Mouse (Mus musculus): ENCODE results near the gene Sh3pxd2b. TPM values are rescaled to one million over a fixed set of nuclear protein-coding genes. Genes with fewer than 3 reads are reported as not detected.

Sh3pxd2b gene
- polyA plus RNA-seq, 1 experiment, result 10.7 TPM

DNA sequence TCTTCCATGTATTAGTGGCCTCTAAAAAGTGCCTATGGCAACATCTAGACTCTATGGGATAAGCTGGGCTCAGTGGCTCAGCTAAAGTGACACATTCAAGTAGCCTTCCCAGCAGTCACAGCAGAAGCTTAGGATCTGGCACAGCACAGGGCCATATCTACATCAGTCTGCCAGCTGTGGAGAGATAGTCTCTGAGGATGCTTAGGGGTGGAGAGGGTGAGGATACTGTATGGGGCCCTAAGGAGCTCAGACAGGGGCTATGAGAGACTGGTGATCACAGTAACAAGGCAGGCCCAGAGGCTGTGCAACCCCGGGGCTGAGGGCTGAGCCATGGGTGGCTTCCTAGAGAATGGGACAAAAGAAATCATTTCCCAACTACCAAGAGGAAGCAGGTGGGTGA, 40.6 kb upstream of the Sh3pxd2b start:
- no peak for DNase-seq
- H3K4me3 ChIP-seq (replicated peaks; ENCODE audit: extremely low read depth, low read depth, low read length), result no peak overlapping the region
- TF ChIP-seq CTCF (IDR thresholded peaks at IDR 0.05; ENCODE audit: insufficient read depth, low read length) (no peak), POLR2A (IDR thresholded peaks at IDR 0.05; ENCODE audit: borderline replicate concordance, extremely low read depth, low read depth, low read length) (no peak)
- no peaks in the 10 kb centered on the region for H3K4me1 ChIP-seq (ENCODE audit: control insufficient read depth, insufficient read depth, low read length)
- 63% methylated on average over 1 of the region's 1 CpGs for WGBS

DNA sequence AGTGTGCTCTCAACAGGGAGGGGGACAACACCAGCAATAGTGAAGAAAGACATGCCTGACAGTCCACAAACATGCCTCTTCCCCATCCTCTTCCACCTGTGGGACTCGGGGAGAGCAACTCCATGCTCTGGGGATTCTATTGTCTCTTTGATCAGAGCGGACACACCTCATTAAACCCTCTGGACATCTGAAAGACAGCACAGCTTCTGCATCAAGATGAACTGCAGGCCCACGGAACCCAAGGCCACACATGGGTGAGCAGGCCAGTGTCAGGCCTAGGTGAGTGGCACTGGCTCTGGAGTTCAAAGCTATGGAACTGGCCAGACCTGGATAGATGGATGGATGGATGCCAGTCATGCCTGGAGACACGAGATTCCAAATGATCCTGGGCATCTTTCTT, 38.2 kb upstream of the Sh3pxd2b start:
- no peak overlapping the region for H3K4me3 ChIP-seq (replicated peaks; ENCODE audit: extremely low read depth, low read depth, low read length)
- DNase-seq, result no peak
- no peaks in the 10 kb centered on the region for H3K4me1 ChIP-seq (ENCODE audit: control insufficient read depth, insufficient read depth, low read length)
- 77% methylated on average over 4 of the region's 4 CpGs for whole genome bisulfite sequencing
- TF ChIP-seq CTCF (IDR thresholded peaks at IDR 0.05; ENCODE audit: insufficient read depth, low read length) (no peak), POLR2A (IDR thresholded peaks at IDR 0.05; ENCODE audit: borderline replicate concordance, extremely low read depth, low read depth, low read length) (no peak)

DNA sequence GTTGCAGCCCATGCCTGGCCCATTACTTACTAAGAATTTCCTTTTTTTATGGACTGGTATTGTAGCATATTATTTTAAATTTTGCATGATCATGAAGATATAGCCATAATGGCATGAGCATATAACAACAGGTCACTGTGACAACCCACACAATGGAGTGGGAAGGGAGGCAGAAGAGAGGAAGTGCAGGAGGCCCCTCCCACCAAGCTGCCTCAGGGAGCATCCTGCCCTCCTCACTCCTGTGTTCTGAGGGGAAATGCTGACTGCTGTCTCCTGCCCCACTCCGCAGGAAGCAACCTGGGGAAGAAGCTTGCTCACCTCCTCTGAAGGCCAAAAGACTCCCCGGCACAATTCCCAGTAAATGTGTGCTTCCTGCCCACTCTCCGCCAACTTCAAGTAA, 37.7 kb upstream of the Sh3pxd2b start:
- TF ChIP-seq POLR2A (IDR thresholded peaks at IDR 0.05; ENCODE audit: borderline replicate concordance, extremely low read depth, low read depth, low read length), result no peak
- no peak for DNase-seq
- no peaks in the 10 kb centered on the region for H3K4me1 ChIP-seq (ENCODE audit: control insufficient read depth, insufficient read depth, low read length)
- H3K4me3 ChIP-seq (replicated peaks; ENCODE audit: extremely low read depth, low read depth, low read length), result no peak overlapping the region
- 49% methylated on average over 3 of the region's 3 CpGs for WGBS

DNA sequence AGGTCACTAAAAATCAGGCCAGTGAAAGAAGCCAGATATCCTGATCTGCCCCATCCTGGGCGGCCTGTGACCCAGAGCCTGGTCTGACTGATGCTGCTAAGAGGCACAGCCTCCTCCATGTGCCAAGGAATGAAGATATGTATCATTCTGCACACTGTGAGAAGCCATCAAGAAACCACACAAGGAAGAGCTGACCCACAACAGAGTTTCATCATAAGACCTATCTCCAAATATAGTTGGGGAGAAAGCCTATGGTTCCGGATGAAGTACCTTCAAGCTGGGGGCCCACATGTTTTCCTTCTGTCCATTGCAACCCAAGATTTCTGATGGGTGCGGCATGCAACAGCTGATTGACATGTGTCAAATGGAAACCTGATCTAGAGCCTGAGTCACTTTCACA, 31.6 kb upstream of the Sh3pxd2b start:
- no peak overlapping the region for H3K4me3 ChIP-seq (replicated peaks; ENCODE audit: extremely low read depth, low read depth, low read length)
- H3K4me1 ChIP-seq (ENCODE audit: control insufficient read depth, insufficient read depth, low read length), result no peaks in the 10 kb centered on the region
- 88% methylated on average over 3 of the region's 3 CpGs for WGBS
- DNase-seq, result no peak
- TF ChIP-seq CTCF (IDR thresholded peaks at IDR 0.05; ENCODE audit: insufficient read depth, low read length) (no peak), POLR2A (IDR thresholded peaks at IDR 0.05; ENCODE audit: borderline replicate concordance, extremely low read depth, low read depth, low read length) (no peak)

DNA sequence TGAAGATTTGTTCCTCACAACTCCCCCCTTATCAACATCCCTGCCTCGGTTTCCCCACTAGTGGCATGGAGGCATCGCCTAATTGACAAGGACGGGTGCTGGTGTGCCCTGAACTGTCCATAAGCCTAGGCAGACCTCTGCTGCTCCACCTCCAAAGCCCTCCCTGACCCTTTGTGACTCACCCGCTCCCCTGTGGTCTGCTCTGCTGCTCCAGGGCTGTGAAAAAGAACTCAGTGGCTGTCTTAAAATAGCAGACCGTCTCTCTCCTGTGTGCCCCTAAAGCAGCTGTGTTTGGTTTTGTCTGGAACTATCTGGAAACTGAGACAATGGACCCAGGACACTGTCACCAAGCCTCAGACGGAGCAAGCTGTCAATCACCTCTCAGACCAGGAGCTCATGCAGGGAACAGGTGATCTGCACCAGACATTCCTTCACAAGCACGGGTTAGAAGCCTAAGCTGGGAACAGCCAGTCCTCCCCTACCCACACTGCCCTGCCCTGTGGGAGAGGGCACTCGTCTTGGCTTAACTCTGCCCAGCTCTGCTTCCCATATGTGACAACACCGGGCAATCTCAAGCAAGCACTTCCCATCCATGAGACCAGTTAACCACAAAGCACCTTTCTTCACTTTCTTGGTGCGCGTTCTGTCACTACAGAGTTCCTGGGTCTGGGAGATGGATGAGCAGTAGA, 27.0 kb upstream of the Sh3pxd2b start:
- no peak overlapping the region for H3K4me3 ChIP-seq (replicated peaks; ENCODE audit: extremely low read depth, low read depth, low read length)
- no peak for DNase-seq
- no peaks in the 10 kb centered on the region for H3K4me1 ChIP-seq (ENCODE audit: control insufficient read depth, insufficient read depth, low read length)
- no peak for TF ChIP-seq CTCF (IDR thresholded peaks at IDR 0.05; ENCODE audit: insufficient read depth, low read length)
- no peak for TF ChIP-seq POLR2A (IDR thresholded peaks at IDR 0.05; ENCODE audit: borderline replicate concordance, extremely low read depth, low read depth, low read length)
- 63% methylated on average over 11 of the region's 11 CpGs for WGBS

DNA sequence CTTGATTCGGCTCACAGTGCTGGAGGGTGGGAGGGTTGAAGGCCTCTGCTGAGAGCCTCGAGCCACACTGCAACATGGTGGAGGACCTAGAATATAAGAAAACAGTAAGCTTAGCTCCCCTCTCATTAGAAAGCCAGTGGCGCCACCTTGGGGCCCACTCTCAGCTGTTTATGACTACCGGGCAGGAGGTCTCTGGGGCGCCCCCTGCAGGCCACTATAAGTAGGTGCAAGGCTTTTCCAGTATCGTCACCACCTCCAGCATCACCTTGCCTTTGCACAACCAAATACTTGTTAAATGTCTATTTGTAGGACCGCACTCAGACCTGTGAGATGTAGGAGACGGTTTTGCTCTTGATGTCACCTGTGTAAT, 26.4 kb upstream of the Sh3pxd2b start:
- no peak for TF ChIP-seq POLR2A (IDR thresholded peaks at IDR 0.05; ENCODE audit: borderline replicate concordance, extremely low read depth, low read depth, low read length)
- TF ChIP-seq CTCF (IDR thresholded peaks at IDR 0.05; ENCODE audit: insufficient read depth, low read length), result peak; percentile 44
- Histone ChIP-seq H3K4me3 (replicated peaks; ENCODE audit: extremely low read depth, low read depth, low read length) (no peak overlapping the region), H3K4me1 (ENCODE audit: control insufficient read depth, insufficient read depth, low read length) (no peaks in the 10 kb centered on the region)
- WGBS, result 31% methylated on average over 8 of the region's 8 CpGs
- peak; percentile 23 for DNase-seq

DNA sequence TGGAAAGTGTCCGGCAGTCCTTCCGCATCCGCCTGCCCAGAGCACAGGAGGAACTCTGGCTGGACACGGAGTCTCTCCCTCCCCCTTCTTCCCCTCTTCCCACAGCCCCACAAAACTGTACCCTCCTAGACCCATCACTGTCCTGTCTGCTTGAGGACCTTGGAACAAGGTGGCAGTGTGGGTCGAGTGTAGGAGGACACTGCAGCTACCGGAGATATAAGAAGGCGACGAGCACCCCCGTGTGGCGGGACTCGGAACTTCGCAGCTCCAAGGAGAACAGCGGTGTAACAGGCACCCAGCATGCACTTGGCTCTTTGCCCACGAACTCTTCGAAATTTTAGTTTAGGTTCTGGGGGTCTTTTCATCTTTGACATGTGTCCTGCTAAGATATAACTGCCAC, 23.0 kb upstream of the Sh3pxd2b start:
- peak; percentile 81 for DNase-seq
- peak overlapping the region; percentile 7 for H3K4me3 ChIP-seq (replicated peaks; ENCODE audit: extremely low read depth, low read depth, low read length)
- 8% methylated on average over 15 of the region's 15 CpGs for WGBS
- no peaks in the 10 kb centered on the region for H3K4me1 ChIP-seq (ENCODE audit: control insufficient read depth, insufficient read depth, low read length)
- TF ChIP-seq POLR2A (IDR thresholded peaks at IDR 0.05; ENCODE audit: borderline replicate concordance, extremely low read depth, low read depth, low read length) (no peak), CTCF (IDR thresholded peaks at IDR 0.05; ENCODE audit: insufficient read depth, low read length) (peak; percentile 83)

DNA sequence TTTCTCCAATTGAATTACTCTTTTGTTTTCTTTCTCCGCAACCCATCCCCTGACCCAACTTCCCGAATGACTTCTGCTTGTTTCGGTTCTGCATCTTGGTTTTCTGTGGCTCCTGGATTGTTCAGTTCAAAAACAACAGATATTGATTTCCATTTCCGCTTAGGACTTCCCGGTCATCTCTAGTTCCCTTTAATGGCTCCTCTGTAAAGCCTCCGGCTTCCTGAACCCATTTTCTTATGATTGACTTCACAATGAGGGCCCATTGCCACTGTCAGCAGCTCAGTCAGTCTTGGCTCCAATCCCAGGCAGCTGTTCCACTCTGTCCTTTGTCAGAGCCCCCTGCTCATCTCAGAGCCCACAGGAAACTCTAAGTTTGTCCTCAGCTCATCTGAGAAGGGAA, 16.5 kb upstream of the Sh3pxd2b start:
- Histone ChIP-seq H3K4me1 (ENCODE audit: control insufficient read depth, insufficient read depth, low read length) (no peaks in the 10 kb centered on the region), H3K4me3 (replicated peaks; ENCODE audit: extremely low read depth, low read depth, low read length) (no peak overlapping the region)
- DNase-seq, result no peak
- TF ChIP-seq POLR2A (IDR thresholded peaks at IDR 0.05; ENCODE audit: borderline replicate concordance, extremely low read depth, low read depth, low read length), result no peak
- TF ChIP-seq CTCF (IDR thresholded peaks at IDR 0.05; ENCODE audit: insufficient read depth, low read length), result no peak
- WGBS, result 38% methylated on average over 6 of the region's 6 CpGs

DNA sequence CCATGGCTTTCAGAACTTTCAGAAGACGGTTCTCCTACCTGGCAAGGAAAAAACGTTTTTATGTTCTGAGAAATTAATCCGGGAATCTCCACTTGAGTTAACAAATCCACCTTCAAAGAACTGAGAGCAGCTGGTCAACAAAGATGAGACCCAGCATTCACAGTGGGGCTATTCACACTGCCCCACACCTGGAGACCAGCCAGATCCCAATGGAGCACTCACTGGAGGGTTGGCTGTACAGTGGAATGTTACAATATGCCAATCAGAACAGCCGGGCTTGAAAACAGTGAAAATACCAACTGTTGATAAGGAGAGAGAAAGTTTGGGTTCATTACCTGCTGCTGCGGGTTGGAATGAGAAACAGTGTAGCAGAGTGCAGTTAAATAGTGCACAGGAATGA, 15.8 kb upstream of the Sh3pxd2b start:
- WGBS, result 53% methylated on average over 5 of the region's 5 CpGs
- no peaks in the 10 kb centered on the region for H3K4me1 ChIP-seq (ENCODE audit: control insufficient read depth, insufficient read depth, low read length)
- DNase-seq, result no peak
- TF ChIP-seq POLR2A (IDR thresholded peaks at IDR 0.05; ENCODE audit: borderline replicate concordance, extremely low read depth, low read depth, low read length), result no peak
- TF ChIP-seq CTCF (IDR thresholded peaks at IDR 0.05; ENCODE audit: insufficient read depth, low read length), result no peak
- H3K4me3 ChIP-seq (replicated peaks; ENCODE audit: extremely low read depth, low read depth, low read length), result no peak overlapping the region

DNA sequence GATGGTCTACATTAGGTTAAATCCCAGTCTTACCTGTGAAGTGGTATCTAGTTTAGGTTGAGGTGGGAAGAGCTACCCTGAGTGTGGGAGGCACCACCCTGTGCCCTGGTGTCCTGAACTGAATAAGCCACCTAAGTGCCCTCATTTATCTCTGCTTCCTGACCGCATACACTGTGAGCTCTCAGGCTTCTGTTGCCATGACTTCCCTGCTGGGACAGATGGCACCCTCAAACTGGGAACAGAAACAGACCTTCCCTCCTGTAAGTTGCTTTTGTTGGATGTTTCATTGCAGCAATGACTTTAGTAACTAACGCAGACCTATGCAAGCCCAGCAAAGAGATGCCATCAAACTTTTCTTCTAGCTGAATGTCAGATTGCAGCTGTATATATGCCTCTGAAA, 14.4 kb upstream of the Sh3pxd2b start:
- 85% methylated on average over 2 of the region's 2 CpGs for WGBS

More for the DNA sequence above, 14.4 kb upstream of the Sh3pxd2b start:
- TF ChIP-seq POLR2A (IDR thresholded peaks at IDR 0.05; ENCODE audit: borderline replicate concordance, extremely low read depth, low read depth, low read length) (no peak), CTCF (IDR thresholded peaks at IDR 0.05; ENCODE audit: insufficient read depth, low read length) (no peak)
- Histone ChIP-seq H3K4me1 (ENCODE audit: control insufficient read depth, insufficient read depth, low read length) (no peaks in the 10 kb centered on the region), H3K4me3 (replicated peaks; ENCODE audit: extremely low read depth, low read depth, low read length) (no peak overlapping the region)
- DNase-seq, result no peak
